ENCODE assay signal across 8 mouse cellular contexts in genomic region chr9:122864848-122865247, GRCm38 (mm10). TPM values are rescaled to one million over a fixed set of nuclear protein-coding genes. Genes with fewer than 3 reads are reported as not detected.
A peak's percentile ranks its signal among the peaks of the same experiment; 100 is the strongest.
DNase-seq lines count a peak whose midpoint lies in the region; ATAC-seq and TF ChIP-seq lines count a peak whose summit lies in the region.

No protein-coding gene starts in this region.

- H3K79me2 ChIP-seq in liver, adult 2 months (ENCODE audit: control insufficient read depth, insufficient read depth, low read length): peaks cover 24% of the 10 kb centered on the region; the same call in 1 of the 2 replicates

- H3K27ac ChIP-seq in liver, adult 2 months (replicated peaks; ENCODE audit: insufficient read depth, low read depth, low read length): peak overlapping the region; percentile 38
- no peak overlapping the region for H3K27ac ChIP-seq in embryonic facial prominence, embryonic 10.5 days (replicated peaks)
- H3K27ac ChIP-seq in intestine, embryonic 15.5 days: no peak overlapping the region
- no peak overlapping the region for H3K27ac ChIP-seq in neural tube, embryonic 13.5 days (replicated peaks)

- H3K4me2 ChIP-seq in intestine, embryonic 15.5 days (replicated peaks): peak overlapping the region; percentile 66
- H3K4me2 ChIP-seq in neural tube, embryonic 13.5 days: peak overlapping the region; percentile 73

- no peaks in the 10 kb centered on the region for H3K27me3 ChIP-seq in liver, adult 2 months (ENCODE audit: control insufficient read depth, insufficient read depth, low read length)
- H3K27me3 ChIP-seq in embryonic facial prominence, embryonic 10.5 days (replicated peaks; ENCODE audit: low read depth, poor library complexity, severe bottlenecking): no peaks in the 10 kb centered on the region
- no peaks in the 10 kb centered on the region for H3K27me3 ChIP-seq in intestine, embryonic 15.5 days (replicated peaks)
- H3K27me3 ChIP-seq in neural tube, embryonic 13.5 days: no peaks in the 10 kb centered on the region

- peak overlapping the region; percentile 45 for H3K9ac ChIP-seq in liver, adult 2 months (ENCODE audit: low read depth, low read length)
- H3K9ac ChIP-seq in intestine, embryonic 15.5 days: peak overlapping the region; percentile 89
- H3K9ac ChIP-seq in neural tube, embryonic 13.5 days: peak overlapping the region; percentile 90

- H3K36me3 ChIP-seq in liver, adult 2 months (ENCODE audit: control insufficient read depth, insufficient read depth, low read length): peaks cover 31% of the 10 kb centered on the region
- peaks cover 34% of the 10 kb centered on the region for H3K36me3 ChIP-seq in embryonic facial prominence, embryonic 10.5 days (replicated peaks)
- peaks cover 25% of the 10 kb centered on the region for H3K36me3 ChIP-seq in intestine, embryonic 15.5 days
- H3K36me3 ChIP-seq in neural tube, embryonic 13.5 days: peaks cover 31% of the 10 kb centered on the region

- no peak for TF ChIP-seq POLR2A in liver, adult 2 months (IDR thresholded peaks at IDR 0.05; ENCODE audit: extremely low read depth, insufficient read depth, low read length)

- TF ChIP-seq CTCF in liver, adult 2 months (IDR thresholded peaks at IDR 0.05; ENCODE audit: low read depth, low read length): no peak

- 24% methylated on average over 3 of the region's 3 CpGs for WGBS in liver, adult 2 months
- WGBS in embryonic facial prominence, embryonic 10.5 days: 61% methylated on average over 3 of the region's 3 CpGs
- 54% methylated on average over 3 of the region's 3 CpGs for WGBS in intestine, embryonic 15.5 days
- 69% methylated on average over 3 of the region's 3 CpGs for WGBS in neural tube, embryonic 13.5 days

- peak; percentile 60 for DNase-seq in liver, adult 2 months (ENCODE audit: extremely low read depth, low read depth, low spot score)
- DNase-seq in liver: no peak
- DNase-seq in embryonic facial prominence, embryonic 10.5 days (ENCODE audit: low spot score): no peak
- DNase-seq in cerebellum, postnatal 10 days: no peak
- DNase-seq in lung, postnatal 14 days: no peak

- no peak for ATAC-seq in intestine, embryonic 15.5 days
- ATAC-seq in neural tube, embryonic 13.5 days (ENCODE audit: low read depth): no peak
- ATAC-seq in inflammation-experienced regulatory T-cells, adult 6 months: no peak

- peaks cover 4% of the 10 kb centered on the region; the same call in 1 of the 2 replicates for H3K4me1 ChIP-seq in liver, adult 2 months (ENCODE audit: control insufficient read depth, insufficient read depth, low read length)
- H3K4me1 ChIP-seq in embryonic facial prominence, embryonic 10.5 days: peaks cover 18% of the 10 kb centered on the region
- H3K4me1 ChIP-seq in intestine, embryonic 15.5 days (replicated peaks): peaks cover 8% of the 10 kb centered on the region
- H3K4me1 ChIP-seq in neural tube, embryonic 13.5 days (replicated peaks): peaks cover 18% of the 10 kb centered on the region

- H3K4me3 ChIP-seq in liver, adult 2 months (ENCODE audit: insufficient read depth, low read depth, low read length): peak overlapping the region; percentile 51
- H3K4me3 ChIP-seq in embryonic facial prominence, embryonic 10.5 days: peak overlapping the region; percentile 86
- H3K4me3 ChIP-seq in intestine, embryonic 15.5 days (replicated peaks): peak overlapping the region; percentile 91
- H3K4me3 ChIP-seq in neural tube, embryonic 13.5 days: peak overlapping the region; percentile 84

- H3K9me3 ChIP-seq in embryonic facial prominence, embryonic 10.5 days: peaks cover 21% of the 10 kb centered on the region
- H3K9me3 ChIP-seq in intestine, embryonic 15.5 days: peaks cover 13% of the 10 kb centered on the region; the same call in 1 of the 2 replicates
- peaks cover 27% of the 10 kb centered on the region; the same call in 1 of the 2 replicates for H3K9me3 ChIP-seq in neural tube, embryonic 13.5 days

RNA-seq across cellular contexts. Expression of gene Zfp445, which starts 1.0 kb away (rescaled TPM):
- 52.2 TPM in 2 replicates for total RNA-seq in liver, adult 2 months (2014; rRNA removed)
- 22.3 and 27.8 TPM in 2 replicates for polyA plus RNA-seq in liver, adult 2 months (2012; rRNA removed)
- polyA plus RNA-seq in embryonic facial prominence, embryonic 10.5 days (2016; fragmentation: Nextera tagmentation; extraction: Ambion mirVana): 84.8 and 85.6 TPM in 2 replicates
- polyA plus RNA-seq in intestine, embryonic 15.5 days (2015; fragmentation: Nextera tagmentation; extraction: Ambion mirVana): 46.6 and 48.3 TPM in 2 replicates
- 82.6 and 102 TPM in 2 replicates for polyA plus RNA-seq in neural tube, embryonic 13.5 days (2015; fragmentation: Nextera tagmentation; extraction: Ambion mirVana)
- 10 to 100 TPM; 31.6 to 43.9 (median 38.0) TPM for polyA plus RNA-seq in inflammation-experienced regulatory T-cells, adult 6 months (2017; shearing (Covaris generic))

RNA-seq across cellular contexts. Expression of gene Zkscan7, which starts 20.6 kb away (rescaled TPM):
- 11.8 and 13.0 TPM in 2 replicates for total RNA-seq in liver, adult 2 months (2014; rRNA removed)
- 2.7 and 3.8 TPM in 2 replicates for polyA plus RNA-seq in liver, adult 2 months (2012; rRNA removed)
- 3.2 and 3.6 TPM in 2 replicates for polyA plus RNA-seq in embryonic facial prominence, embryonic 10.5 days (2016; fragmentation: Nextera tagmentation; extraction: Ambion mirVana)
- polyA plus RNA-seq in intestine, embryonic 15.5 days (2015; fragmentation: Nextera tagmentation; extraction: Ambion mirVana): 2.8 and 3.4 TPM in 2 replicates
- 3.9 and 4.8 TPM in 2 replicates for polyA plus RNA-seq in neural tube, embryonic 13.5 days (2015; fragmentation: Nextera tagmentation; extraction: Ambion mirVana)
- 1 to 10 TPM; 2.7 to 8.7 (median 2.9) TPM for polyA plus RNA-seq in inflammation-experienced regulatory T-cells, adult 6 months (2017; shearing (Covaris generic))

RNA-seq across cellular contexts. Expression of gene Gm35549, which starts 21.0 kb away (rescaled TPM):
- total RNA-seq in liver, adult 2 months (2014; rRNA removed): not detected in 2 replicates
- polyA plus RNA-seq in liver, adult 2 months (2012; rRNA removed): not detected in 2 replicates
- polyA plus RNA-seq in embryonic facial prominence, embryonic 10.5 days (2016; fragmentation: Nextera tagmentation; extraction: Ambion mirVana): 0.26 TPM in 1 of 2 replicates, not detected in the other
- 0.29 TPM in 1 of 2 replicates, not detected in the other for polyA plus RNA-seq in intestine, embryonic 15.5 days (2015; fragmentation: Nextera tagmentation; extraction: Ambion mirVana)
- not detected in 2 replicates for polyA plus RNA-seq in neural tube, embryonic 13.5 days (2015; fragmentation: Nextera tagmentation; extraction: Ambion mirVana)
- 1 to 10 TPM in 2 of 3 experiments, not detected in 1; 1.5 to 4.0 TPM for polyA plus RNA-seq in inflammation-experienced regulatory T-cells, adult 6 months (2017; shearing (Covaris generic))

RNA-seq across cellular contexts. Expression of gene Zfp105, which starts 58.0 kb away (rescaled TPM):
- total RNA-seq in liver, adult 2 months (2014; rRNA removed): 0.54 and 1.0 TPM in 2 replicates
- polyA plus RNA-seq in liver, adult 2 months (2012; rRNA removed): 0.04 and 0.11 TPM in 2 replicates
- 32.4 and 33.8 TPM in 2 replicates for polyA plus RNA-seq in embryonic facial prominence, embryonic 10.5 days (2016; fragmentation: Nextera tagmentation; extraction: Ambion mirVana)
- 12.2 and 13.7 TPM in 2 replicates for polyA plus RNA-seq in intestine, embryonic 15.5 days (2015; fragmentation: Nextera tagmentation; extraction: Ambion mirVana)
- 22.5 and 24.1 TPM in 2 replicates for polyA plus RNA-seq in neural tube, embryonic 13.5 days (2015; fragmentation: Nextera tagmentation; extraction: Ambion mirVana)
- polyA plus RNA-seq in inflammation-experienced regulatory T-cells, adult 6 months (2017; shearing (Covaris generic)): not detected

RNA-seq across cellular contexts. Expression of gene Tcaim, which starts 59.5 kb away (rescaled TPM):
- total RNA-seq in liver, adult 2 months (2014; rRNA removed): 13.7 and 14.2 TPM in 2 replicates
- 5.5 and 7.2 TPM in 2 replicates for polyA plus RNA-seq in liver, adult 2 months (2012; rRNA removed)
- polyA plus RNA-seq in embryonic facial prominence, embryonic 10.5 days (2016; fragmentation: Nextera tagmentation; extraction: Ambion mirVana): 4.2 and 5.7 TPM in 2 replicates
- 5.1 and 5.7 TPM in 2 replicates for polyA plus RNA-seq in intestine, embryonic 15.5 days (2015; fragmentation: Nextera tagmentation; extraction: Ambion mirVana)
- 9.5 and 10.0 TPM in 2 replicates for polyA plus RNA-seq in neural tube, embryonic 13.5 days (2015; fragmentation: Nextera tagmentation; extraction: Ambion mirVana)
- polyA plus RNA-seq in inflammation-experienced regulatory T-cells, adult 6 months (2017; shearing (Covaris generic)): 10 to 100 TPM in 2 of 3 experiments, 1 to 10 TPM in 1; 7.8 to 17.7 (median 16.6) TPM
